Mouse (Mus musculus) c-Kit-positive CD71-negative TER-119-negative erythroid progenitor cells, embryonic 14.5 days (primary cell): Measurements from ENCODE around the gene Nthl1.

Experiments
- DNase-seq: peaks from one replicate; pipeline ENCODE4 v3.0.0-alpha.2; 2013; ENCODE audit warnings: low read depth

The Nthl1 gene

GRCm38 (mm10) chr17:24632167-24632812 is at the start of gene Nthl1, which contains the start of gene Tsc2:
TSS of gene Nthl1 (plus strand) at chr17:24632680.
TSS of gene Tsc2 (minus strand) at chr17:24632630.
- peak; percentile 88 for DNase-seq

GRCm38 (mm10) chr17:24583599-24584460 is 48.6 kb upstream of the Nthl1 start:
- no peak for DNase-seq

GRCm38 (mm10) chr17:24584520-24584919 is 48.0 kb upstream of the Nthl1 start:
- DNase-seq, result no peak

GRCm38 (mm10) chr17:24586532-24586931 is 45.9 kb upstream of the Nthl1 start:
- DNase-seq, result no peak

- no peak for DNase-seq
These were observed 41.5 kb upstream of the Nthl1 start for GRCm38 (mm10) chr17:24590943-24591342.

GRCm38 (mm10) chr17:24591695-24592094 is 40.8 kb upstream of the Nthl1 start:
- no peak for DNase-seq

- no peak for DNase-seq
These were observed 39.2 kb upstream of the Nthl1 start for GRCm38 (mm10) chr17:24593248-24593647.

- no peak for DNase-seq
These were observed 38.2 kb upstream of the Nthl1 start for GRCm38 (mm10) chr17:24593992-24594890.

- no peak for DNase-seq
These were observed 37.1 kb upstream of the Nthl1 start for GRCm38 (mm10) chr17:24595126-24596072.

GRCm38 (mm10) chr17:24596073-24596466 is 36.4 kb upstream of the Nthl1 start:
- no peak for DNase-seq

GRCm38 (mm10) chr17:24596471-24597183 is 35.9 kb upstream of the Nthl1 start:
- DNase-seq, result no peak

- DNase-seq, result no peak
These were observed 34.5 kb upstream of the Nthl1 start for GRCm38 (mm10) chr17:24597989-24598388.

- no peak for DNase-seq
These were observed 32.0 kb upstream of the Nthl1 start for GRCm38 (mm10) chr17:24600502-24600901.

GRCm38 (mm10) chr17:24603961-24604360 is 28.5 kb upstream of the Nthl1 start:
- no peak for DNase-seq

GRCm38 (mm10) chr17:24604557-24604956 is 27.9 kb upstream of the Nthl1 start:
- DNase-seq, result no peak

- DNase-seq, result no peak
These were observed 24.1 kb upstream of the Nthl1 start for GRCm38 (mm10) chr17:24608370-24608769.

- no peak for DNase-seq
These were observed 23.6 kb upstream of the Nthl1 start for GRCm38 (mm10) chr17:24608874-24609273.

GRCm38 (mm10) chr17:24610711-24611110 is 21.8 kb upstream of the Nthl1 start:
- DNase-seq, result no peak

- DNase-seq, result peak; percentile 42
These were observed 14.8 kb upstream of the Nthl1 start for GRCm38 (mm10) chr17:24617561-24618194.

- DNase-seq, result no peak
These were observed 7.0 kb upstream of the Nthl1 start for GRCm38 (mm10) chr17:24625472-24625871.
